Mouse (Mus musculus): Measurements from ENCODE around the gene Fam196b. TPM values are rescaled to one million over a fixed set of nuclear protein-coding genes. Genes with fewer than 3 reads are reported as not detected.
A peak's percentile ranks its signal among the peaks of the same experiment; 100 is the strongest.

Fam196b gene
- polyA plus RNA-seq, 1 experiment from 2014 or later = 0.86 TPM

- Histone ChIP-seq H3K4me2 (no peak overlapping the region), H3K27me3 (0 out of 2 replicates have a peak, but pooled peaks cover 3% of the 10 kb centered on the region), H3K36me3 (replicated peaks) (no peaks in the 10 kb centered on the region), H3K9ac (no peak overlapping the region), H3K27ac (no peak overlapping the region), H3K4me1 (peaks cover 14% of the 10 kb centered on the region), H3K9me3 (no peaks in the 10 kb centered on the region), H3K4me3 (replicated peaks) (no peak overlapping the region)
- no peak for ATAC-seq (ENCODE audit: low FRiP score)
- WGBS = 84% methylated on average over 5 of the region's 5 CpGs
Observed at GRCm38 (mm10) chr11:34339693-34340092, 25.1 kb downstream of the Fam196b start.

GRCm38 (mm10) chr11:34343742-34344307 lies 29.2 kb downstream of the Fam196b start:
- ATAC-seq (ENCODE audit: low FRiP score) = no peak
- H3K9ac ChIP-seq = no peak overlapping the region
- H3K4me1 ChIP-seq = peaks cover 18% of the 10 kb centered on the region
- H3K4me3 ChIP-seq (replicated peaks) = no peak overlapping the region
- no peaks in the 10 kb centered on the region for H3K9me3 ChIP-seq
- no peak overlapping the region for H3K4me2 ChIP-seq
- no peak overlapping the region for H3K27ac ChIP-seq
- no peaks in the 10 kb centered on the region for H3K36me3 ChIP-seq (replicated peaks)
- 0 out of 2 replicates have a peak, but pooled peaks cover 3% of the 10 kb centered on the region for H3K27me3 ChIP-seq
- WGBS = 62% methylated on average over 4 of the region's 4 CpGs

GRCm38 (mm10) chr11:34344310-34344709 lies 29.7 kb downstream of the Fam196b start:
- H3K9me3 ChIP-seq = no peaks in the 10 kb centered on the region
- no peak overlapping the region for H3K4me2 ChIP-seq
- WGBS = 68% methylated on average over 5 of the region's 5 CpGs
- H3K4me1 ChIP-seq = peaks cover 18% of the 10 kb centered on the region
- H3K27me3 ChIP-seq = 0 out of 2 replicates have a peak, but pooled peaks cover 3% of the 10 kb centered on the region
- ATAC-seq (ENCODE audit: low FRiP score) = peak; percentile 35; the same call in 1 of the 2 replicates
- no peak overlapping the region for H3K9ac ChIP-seq
- H3K36me3 ChIP-seq (replicated peaks) = no peaks in the 10 kb centered on the region
- no peak overlapping the region for H3K4me3 ChIP-seq (replicated peaks)
- no peak overlapping the region for H3K27ac ChIP-seq

GRCm38 (mm10) chr11:34348287-34348918 lies 33.8 kb downstream of the Fam196b start:
- Histone ChIP-seq H3K27me3 (0 out of 2 replicates have a peak, but pooled peaks cover 3% of the 10 kb centered on the region), H3K27ac (no peak overlapping the region), H3K9ac (no peak overlapping the region), H3K36me3 (replicated peaks) (no peaks in the 10 kb centered on the region), H3K4me1 (peaks cover 13% of the 10 kb centered on the region), H3K4me2 (no peak overlapping the region), H3K9me3 (no peaks in the 10 kb centered on the region), H3K4me3 (replicated peaks) (no peak overlapping the region)
- 53% methylated on average over 4 of the region's 4 CpGs for WGBS
- ATAC-seq (ENCODE audit: low FRiP score) = no peak

- no peaks in the 10 kb centered on the region for H3K36me3 ChIP-seq (replicated peaks)
- H3K9me3 ChIP-seq = no peaks in the 10 kb centered on the region
- H3K4me3 ChIP-seq (replicated peaks) = no peak overlapping the region
- no peak overlapping the region for H3K27ac ChIP-seq
- 0 out of 2 replicates have a peak, but pooled peaks cover 4% of the 10 kb centered on the region for H3K4me1 ChIP-seq
- 85% methylated on average over 10 of the region's 10 CpGs for WGBS
- ATAC-seq (ENCODE audit: low FRiP score) = no peak
- 0 out of 2 replicates have a peak, but pooled peaks cover 1% of the 10 kb centered on the region for H3K27me3 ChIP-seq
- H3K9ac ChIP-seq = no peak overlapping the region
- no peak overlapping the region for H3K4me2 ChIP-seq
Observed at GRCm38 (mm10) chr11:34349453-34350056, 34.9 kb downstream of the Fam196b start.

- H3K9ac ChIP-seq = no peak overlapping the region
- no peak overlapping the region for H3K27ac ChIP-seq
- H3K4me1 ChIP-seq = peaks cover 4% of the 10 kb centered on the region; the same call in 1 of the 2 replicates
- no peaks in the 10 kb centered on the region for H3K27me3 ChIP-seq
- H3K4me3 ChIP-seq (replicated peaks) = no peak overlapping the region
- H3K36me3 ChIP-seq (replicated peaks) = no peaks in the 10 kb centered on the region
- no peaks in the 10 kb centered on the region for H3K9me3 ChIP-seq
- 81% methylated on average over 12 of the region's 12 CpGs for WGBS
- ATAC-seq (ENCODE audit: low FRiP score) = no peak
- H3K4me2 ChIP-seq = no peak overlapping the region
Observed at GRCm38 (mm10) chr11:34355406-34355805, 40.8 kb downstream of the Fam196b start.

- H3K27me3 ChIP-seq = no peaks in the 10 kb centered on the region
- no peak for ATAC-seq (ENCODE audit: low FRiP score)
- no peak overlapping the region for H3K9ac ChIP-seq
- 49% methylated on average over 2 of the region's 2 CpGs for WGBS
- H3K27ac ChIP-seq = no peak overlapping the region
- no peak overlapping the region for H3K4me2 ChIP-seq
- H3K4me1 ChIP-seq = peaks cover 4% of the 10 kb centered on the region; the same call in 1 of the 2 replicates
- no peak overlapping the region for H3K4me3 ChIP-seq (replicated peaks)
- H3K36me3 ChIP-seq (replicated peaks) = no peaks in the 10 kb centered on the region
- no peaks in the 10 kb centered on the region for H3K9me3 ChIP-seq
Observed at GRCm38 (mm10) chr11:34356109-34356508, 41.5 kb downstream of the Fam196b start.

GRCm38 (mm10) chr11:34372224-34372623 lies 57.6 kb downstream of the Fam196b start:
- no peak overlapping the region for H3K4me2 ChIP-seq
- no peak overlapping the region for H3K27ac ChIP-seq
- no peaks in the 10 kb centered on the region for H3K9me3 ChIP-seq
- no peaks in the 10 kb centered on the region for H3K4me1 ChIP-seq
- H3K27me3 ChIP-seq = no peaks in the 10 kb centered on the region
- no peak overlapping the region for H3K4me3 ChIP-seq (replicated peaks)
- no peak for ATAC-seq (ENCODE audit: low FRiP score)
- no peaks in the 10 kb centered on the region for H3K36me3 ChIP-seq (replicated peaks)
- WGBS = 90% methylated on average over 4 of the region's 4 CpGs
- no peak overlapping the region for H3K9ac ChIP-seq

- Histone ChIP-seq H3K27me3 (no peaks in the 10 kb centered on the region), H3K4me1 (no peaks in the 10 kb centered on the region), H3K27ac (no peak overlapping the region), H3K9ac (no peak overlapping the region), H3K4me2 (no peak overlapping the region), H3K9me3 (no peaks in the 10 kb centered on the region), H3K36me3 (replicated peaks) (no peaks in the 10 kb centered on the region), H3K4me3 (replicated peaks) (no peak overlapping the region)
- 76% methylated on average over 1 of the region's 1 CpGs for WGBS
- no peak for ATAC-seq (ENCODE audit: low FRiP score)
Observed at GRCm38 (mm10) chr11:34375557-34375956, 60.9 kb downstream of the Fam196b start.

GRCm38 (mm10) chr11:34377649-34378048 lies 63.0 kb downstream of the Fam196b start:
- no peak for ATAC-seq (ENCODE audit: low FRiP score)

GRCm38 (mm10) chr11:34383501-34383900 lies 68.9 kb downstream of the Fam196b start:
- H3K27ac ChIP-seq = no peak overlapping the region
- no peaks in the 10 kb centered on the region for H3K27me3 ChIP-seq
- H3K9me3 ChIP-seq = no peaks in the 10 kb centered on the region
- WGBS = 90% methylated on average over 3 of the region's 3 CpGs
- H3K4me2 ChIP-seq = no peak overlapping the region
- no peaks in the 10 kb centered on the region for H3K36me3 ChIP-seq (replicated peaks)
- H3K9ac ChIP-seq = no peak overlapping the region
- H3K4me1 ChIP-seq = no peaks in the 10 kb centered on the region
- no peak for ATAC-seq (ENCODE audit: low FRiP score)
- H3K4me3 ChIP-seq (replicated peaks) = no peak overlapping the region

More at GRCm38 (mm10) chr11:34377649-34378048, 63.0 kb downstream of the Fam196b start:
- H3K27me3 ChIP-seq = no peaks in the 10 kb centered on the region
- H3K9me3 ChIP-seq = no peaks in the 10 kb centered on the region
- H3K4me3 ChIP-seq (replicated peaks) = no peak overlapping the region
- H3K4me2 ChIP-seq = no peak overlapping the region
- no peak overlapping the region for H3K9ac ChIP-seq
- H3K36me3 ChIP-seq (replicated peaks) = no peaks in the 10 kb centered on the region
- H3K27ac ChIP-seq = no peak overlapping the region
- 82% methylated on average over 6 of the region's 6 CpGs for WGBS
- H3K4me1 ChIP-seq = no peaks in the 10 kb centered on the region

GRCm38 (mm10) chr11:34384178-34384577 lies 69.6 kb downstream of the Fam196b start:
- Histone ChIP-seq H3K36me3 (replicated peaks) (no peaks in the 10 kb centered on the region), H3K9me3 (no peaks in the 10 kb centered on the region), H3K27ac (no peak overlapping the region), H3K4me3 (replicated peaks) (no peak overlapping the region), H3K4me2 (no peak overlapping the region), H3K9ac (no peak overlapping the region), H3K27me3 (no peaks in the 10 kb centered on the region), H3K4me1 (no peaks in the 10 kb centered on the region)
- 67% methylated on average over 4 of the region's 4 CpGs for WGBS
- no peak for ATAC-seq (ENCODE audit: low FRiP score)

All from forebrain, embryonic 12.5 days (tissue).